Mouse (Mus musculus) intestine, postnatal 0 days (tissue): Measurements from ENCODE around the gene H2-Q6. TPM values are rescaled to one million over a fixed set of nuclear protein-coding genes. Genes with fewer than 3 reads are reported as not detected.
A peak's percentile ranks its signal among the peaks of the same experiment; 100 is the strongest.
"Not testable (repeated sequence)": the region's sequence is repeated elsewhere in the genome, so short reads cannot be mapped to it uniquely, and the experiment has no call there.

Experiments used
- ATAC-seq: fragments of 200-750 bp; cut with Nextera tagmentation; 2 replicates; pipeline ENCODE4 v1.8.0; 2017; ENCODE audit warnings: mild to moderate bottlenecking, moderate TSS enrichment, moderate library complexity
- H3K27ac ChIP-seq: fragments of 300-500 bp; sonication (generic); 2 replicates; pipeline ENCODE4 v1.5.1; 2014; ENCODE audit warnings: mild to moderate bottlenecking, low read depth, low read length, moderate library complexity
- H3K27me3 ChIP-seq: fragments of 300-500 bp; sonication (generic); replicated peaks from 2 replicates; pipeline ENCODE4 v1.6.1; 2014; ENCODE audit warnings: low read length, mixed read lengths; ENCODE audit not compliant: control insufficient read depth, insufficient read depth
- H3K36me3 ChIP-seq: fragments of 300-500 bp; sonication (generic); 2 replicates; pipeline ENCODE4 v1.6.1; 2014; ENCODE audit warnings: mild to moderate bottlenecking, moderate library complexity; ENCODE audit not compliant: control insufficient read depth, insufficient read depth
- H3K4me1 ChIP-seq: fragments of 300-500 bp; sonication (generic); replicated peaks from 2 replicates; pipeline ENCODE4 v1.6.1; 2014; ENCODE audit warnings: antibody characterized with exemption, low read length, mixed read lengths; ENCODE audit not compliant: control insufficient read depth, insufficient read depth
- H3K4me2 ChIP-seq: fragments of 300-500 bp; sonication (generic); replicated peaks from 2 replicates; pipeline ENCODE4 v1.6.1; 2014; ENCODE audit warnings: low read depth, mild to moderate bottlenecking, moderate library complexity
- H3K4me3 ChIP-seq: fragments of 300-500 bp; sonication (generic); 2 replicates; pipeline ENCODE4 v1.5.1; 2014; ENCODE audit warnings: low read depth, low read length
- H3K9ac ChIP-seq: fragments of 300-500 bp; sonication (generic); 2 replicates; pipeline ENCODE4 v1.6.1; 2014; ENCODE audit warnings: mild to moderate bottlenecking, low read depth, low read length
- H3K9me3 ChIP-seq: fragments of 300-500 bp; sonication (generic); 2 replicates; pipeline ENCODE4 v1.6.1; 2016; ENCODE audit warnings: mixed run types; ENCODE audit not compliant: control insufficient read depth
- CTCF ChIP-seq: sonication (generic); IDR thresholded peaks from 2 replicates; pipeline ENCODE4 v1.5.1; 2016; ENCODE audit warnings: low read depth, mild to moderate bottlenecking, control low read depth, antibody characterized with exemption, moderate library complexity
- WGBS: fragments of 180-500 bp; shearing (Covaris S2); extraction: QIAGEN DNeasy Blood & Tissue Kit; methylation state at CpG from one replicate; pipeline ENCODE4 v1.1.7; 2014; 5-methylcytosine and 5-hydroxymethylcytosine counted together
- polyA plus RNA-seq: library from polyadenylated mRNA; unstranded; fragments of >200 nt; fragmentation: Nextera tagmentation; extraction: Ambion mirVana; gene quantifications from 2 replicates; pipeline ENCODE4 v1.2.1, GENCODE M21; 2015

H2-Q6 gene
- polyA plus RNA-seq, 1 experiment from 2014 or later, result 2.7 TPM

GRCm38 (mm10) chr17:35415273-35416129 lies 9.1 kb upstream of the H2-Q6 start:
- H3K36me3 ChIP-seq, H3K4me2 ChIP-seq, H3K27me3 ChIP-seq, H3K9me3 ChIP-seq, H3K4me3 ChIP-seq, H3K27ac ChIP-seq, H3K4me1 ChIP-seq, ATAC-seq, H3K9ac ChIP-seq: not testable (repeated sequence)
- 90% methylated on average over 3 of the region's 10 CpGs for WGBS

- ATAC-seq, result no peak
- Histone ChIP-seq H3K4me1 (no peaks in the 10 kb centered on the region), H3K27me3 (no peaks in the 10 kb centered on the region), H3K9me3 (no peaks in the 10 kb centered on the region), H3K27ac (no peak overlapping the region), H3K4me3 (no peak overlapping the region), H3K9ac (no peak overlapping the region), H3K36me3 (no peaks in the 10 kb centered on the region), H3K4me2 (no peak overlapping the region)
- TF ChIP-seq CTCF, result no peak
- 53% methylated on average over 7 of the region's 7 CpGs for WGBS
Measured at GRCm38 (mm10) chr17:35418772-35419171, 5.9 kb upstream of the H2-Q6 start.

- ATAC-seq, H3K4me2 ChIP-seq: not testable (repeated sequence)
Measured at GRCm38 (mm10) chr17:35419564-35419963, 5.1 kb upstream of the H2-Q6 start.

GRCm38 (mm10) chr17:35420206-35420810 lies 4.3 kb upstream of the H2-Q6 start:
- not testable (repeated sequence) for H3K4me1 ChIP-seq, H3K27ac ChIP-seq, H3K9me3 ChIP-seq, H3K36me3 ChIP-seq, H3K9ac ChIP-seq, H3K27me3 ChIP-seq, ATAC-seq, H3K4me3 ChIP-seq, H3K4me2 ChIP-seq
- TF ChIP-seq CTCF, result peak; percentile 80
- WGBS, result 17% methylated on average over 11 of the region's 11 CpGs

More at GRCm38 (mm10) chr17:35419564-35419963, 5.1 kb upstream of the H2-Q6 start:
- not testable (repeated sequence) for H3K9ac ChIP-seq, H3K36me3 ChIP-seq, H3K27ac ChIP-seq, H3K27me3 ChIP-seq, H3K9me3 ChIP-seq, H3K4me1 ChIP-seq, H3K4me3 ChIP-seq
- 51% methylated on average over 4 of the region's 4 CpGs for WGBS

- H3K4me2 ChIP-seq, H3K27ac ChIP-seq: not testable (repeated sequence)
- 90% methylated on average over 4 of the region's 4 CpGs for WGBS
Measured at GRCm38 (mm10) chr17:35421331-35421730, 3.3 kb upstream of the H2-Q6 start.

GRCm38 (mm10) chr17:35422360-35422759 lies 2.3 kb upstream of the H2-Q6 start:
- H3K36me3 ChIP-seq, H3K4me3 ChIP-seq, H3K27me3 ChIP-seq, H3K9me3 ChIP-seq, H3K4me2 ChIP-seq, H3K4me1 ChIP-seq, H3K9ac ChIP-seq, H3K27ac ChIP-seq, ATAC-seq: not testable (repeated sequence)
- 89% methylated on average over 5 of the region's 5 CpGs for WGBS

More at GRCm38 (mm10) chr17:35421331-35421730, 3.3 kb upstream of the H2-Q6 start:
- not testable (repeated sequence) for ATAC-seq, H3K9me3 ChIP-seq, H3K4me3 ChIP-seq, H3K27me3 ChIP-seq, H3K4me1 ChIP-seq, H3K36me3 ChIP-seq, H3K9ac ChIP-seq

- H3K9ac ChIP-seq, H3K27me3 ChIP-seq, H3K4me1 ChIP-seq, H3K9me3 ChIP-seq, ATAC-seq, H3K27ac ChIP-seq, H3K4me3 ChIP-seq, H3K4me2 ChIP-seq, H3K36me3 ChIP-seq: not testable (repeated sequence)
- WGBS, result 63% methylated on average over 3 of the region's 3 CpGs
Measured at GRCm38 (mm10) chr17:35423131-35423810, 1.4 kb upstream of the H2-Q6 start.

GRCm38 (mm10) chr17:35424106-35424505 lies 544 bp upstream of the H2-Q6 start:
- H3K27ac ChIP-seq, result not testable (repeated sequence)

More at GRCm38 (mm10) chr17:35424106-35424505, 544 bp upstream of the H2-Q6 start:
- H3K36me3 ChIP-seq, H3K4me2 ChIP-seq, H3K27me3 ChIP-seq, ATAC-seq, H3K9ac ChIP-seq, H3K9me3 ChIP-seq, H3K4me1 ChIP-seq, H3K4me3 ChIP-seq: not testable (repeated sequence)
- 82% methylated on average over 3 of the region's 3 CpGs for WGBS
